Mouse (Mus musculus) stomach, embryonic 14.5 days (tissue): ENCODE measurements around the gene Sbf1. TPM values are rescaled to one million over a fixed set of nuclear protein-coding genes. Genes with fewer than 3 reads are reported as not detected.

ENCODE experiments used
- ATAC-seq: fragments of 200-750 bp; cut with Nextera tagmentation; 2 replicates; pipeline ENCODE4 v1.8.0; 2017; ENCODE audit warnings: low read depth, moderate TSS enrichment; ENCODE audit not compliant: insufficient number of reproducible peaks, insufficient read depth, low FRiP score
- H3K27ac ChIP-seq: fragments of 300-500 bp; sonication (generic); 2 replicates; pipeline ENCODE4 v1.5.1; 2014; ENCODE audit warnings: mild to moderate bottlenecking, low read length, moderate library complexity, mixed read lengths
- H3K27me3 ChIP-seq: fragments of 300-500 bp; sonication (generic); 2 replicates; pipeline ENCODE4 v1.6.1; 2014; ENCODE audit warnings: low read length, control low read depth, mixed read lengths; ENCODE audit not compliant: control insufficient read depth, insufficient read depth
- H3K36me3 ChIP-seq: fragments of 300-500 bp; sonication (generic); 2 replicates; pipeline ENCODE4 v1.6.1; 2014; ENCODE audit warnings: mild to moderate bottlenecking, control low read depth, low read length, moderate library complexity, mixed read lengths; ENCODE audit not compliant: control insufficient read depth, insufficient read depth
- H3K4me1 ChIP-seq: fragments of 300-500 bp; sonication (generic); 2 replicates; pipeline ENCODE4 v1.6.1; 2014; ENCODE audit warnings: low read length, control low read depth, mixed read lengths; ENCODE audit not compliant: control insufficient read depth, insufficient read depth
- H3K4me2 ChIP-seq: fragments of 300-500 bp; sonication (generic); replicated peaks from 2 replicates; pipeline ENCODE4 v1.6.1; 2014; ENCODE audit warnings: low read depth, low read length, control low read depth
- H3K4me3 ChIP-seq: fragments of 300-500 bp; sonication (generic); 2 replicates; pipeline ENCODE4 v1.5.1; 2014; ENCODE audit warnings: low read depth, low read length, control low read depth
- H3K9ac ChIP-seq: fragments of 300-500 bp; sonication (generic); replicated peaks from 2 replicates; pipeline ENCODE4 v1.6.1; 2014; ENCODE audit warnings: low read depth, mild to moderate bottlenecking, control low read depth, low read length, moderate library complexity, mixed read lengths
- H3K9me3 ChIP-seq: fragments of 300-500 bp; sonication (generic); 2 replicates; pipeline ENCODE4 v1.6.1; 2016; ENCODE audit warnings: low read depth, low read length, control low read depth; ENCODE audit not compliant: control insufficient read depth
- WGBS: fragments of 180-500 bp; shearing (Covaris S2); extraction: QIAGEN DNeasy Blood & Tissue Kit; methylation state at CpG from one replicate; pipeline ENCODE4 v1.1.7; 2014; 5-methylcytosine and 5-hydroxymethylcytosine counted together
- polyA plus RNA-seq: library from polyadenylated mRNA; unstranded; fragments of >200 nt; fragmentation: Nextera tagmentation; extraction: Ambion mirVana; gene quantifications from 2 replicates; pipeline ENCODE4 v1.2.1, GENCODE M21; 2014

Sbf1 gene
- 60.4 and 63.0 TPM in 2 replicates for polyA plus RNA-seq

DNA sequence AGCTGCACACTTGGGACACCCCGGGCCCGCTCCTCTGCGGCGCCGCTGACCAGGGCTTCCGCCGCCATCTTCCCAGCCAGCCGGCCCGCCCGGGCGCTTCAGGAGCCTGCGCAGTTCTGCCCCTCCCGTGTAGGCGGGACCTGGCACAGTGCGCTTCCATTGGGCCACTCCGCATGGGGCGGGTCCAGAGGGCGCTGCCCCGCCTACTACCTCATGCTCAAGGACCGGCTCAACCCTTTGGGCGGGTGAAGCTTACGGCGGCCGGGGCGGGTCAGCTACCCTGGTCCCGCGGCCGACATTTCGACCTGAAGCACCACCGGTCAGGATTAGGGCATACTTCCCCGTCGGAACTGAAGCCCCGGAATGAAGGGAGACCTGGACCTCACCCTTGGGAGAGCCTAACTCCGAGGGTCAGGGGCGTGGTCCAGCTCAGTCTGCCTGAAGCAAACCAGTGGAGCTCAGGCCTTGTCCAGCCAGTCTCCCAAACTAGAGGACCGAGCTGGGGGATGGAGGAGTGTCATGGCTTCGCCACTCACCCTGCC lies at the start of gene Sbf1:
Gene Sbf1, minus strand, starts transcription at position 122 of the 542 bp plus-strand sequence.
- Histone ChIP-seq H3K4me3 (peak within 1 kb of the TSS; percentile 98), H3K4me2 (peak within 1 kb of the TSS; percentile 75), H3K9me3 (no peaks in the 10 kb centered on the region), H3K9ac (peak within 1 kb of the TSS; percentile 87), H3K4me1 (peaks cover 21% of the 10 kb centered on the region), H3K36me3 (no peaks in the 10 kb centered on the region), H3K27me3 (no peaks in the 10 kb centered on the region), H3K27ac (no peak within 1 kb of the TSS)
- ATAC-seq = peak; percentile 100
- WGBS = under 1% methylated on average over 37 of the region's 37 CpGs

DNA sequence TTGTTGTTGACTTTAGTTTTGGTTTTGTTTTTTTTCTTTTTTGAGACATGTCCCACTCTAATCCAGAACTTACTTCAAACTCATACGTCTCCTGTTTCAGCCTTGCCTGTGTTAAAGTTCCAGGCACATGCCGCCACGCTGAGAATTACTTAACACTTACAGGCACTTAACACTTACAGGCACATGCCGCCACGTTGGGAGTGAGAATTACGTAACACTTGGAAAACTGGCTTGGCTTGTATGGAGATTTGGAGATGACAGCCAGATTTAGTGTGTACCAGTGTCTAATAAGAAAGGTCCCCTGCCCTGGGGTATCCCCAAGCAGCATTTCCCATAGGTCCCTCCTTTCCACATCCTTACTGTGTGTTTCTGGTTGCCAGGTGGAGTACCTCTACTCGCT lies 47.9 kb upstream of the Sbf1 start:
- no peak for ATAC-seq
- Histone ChIP-seq H3K4me1 (0 out of 2 replicates have a peak, but pooled peaks cover 4% of the 10 kb centered on the region), H3K9ac (no peak overlapping the region), H3K36me3 (peaks cover 78% of the 10 kb centered on the region), H3K9me3 (no peaks in the 10 kb centered on the region), H3K4me3 (no peak overlapping the region), H3K27ac (no peak overlapping the region), H3K4me2 (no peak overlapping the region), H3K27me3 (no peaks in the 10 kb centered on the region)
- WGBS = 90% methylated on average over 7 of the region's 7 CpGs

DNA sequence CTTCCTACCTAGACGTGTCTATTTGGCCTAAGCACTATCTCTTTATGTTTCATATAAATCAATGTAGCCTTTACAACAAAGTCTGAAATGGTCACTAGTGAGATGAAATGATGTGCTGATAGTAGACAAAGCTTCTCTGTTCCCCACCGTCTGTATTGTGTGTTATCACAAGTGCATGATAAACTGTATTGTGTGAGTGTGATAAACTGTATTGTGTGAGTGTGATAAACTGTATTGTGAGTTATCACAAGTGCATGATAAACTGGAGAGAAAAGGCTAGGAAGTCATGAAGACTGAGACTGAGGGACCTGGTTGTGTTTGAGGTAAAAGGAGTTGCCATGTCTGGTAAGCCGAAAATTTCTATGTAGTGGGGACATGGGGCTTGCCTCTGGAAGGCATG lies 43.7 kb upstream of the Sbf1 start:
- Histone ChIP-seq H3K9me3 (no peaks in the 10 kb centered on the region), H3K27ac (no peak overlapping the region), H3K9ac (no peak overlapping the region), H3K36me3 (peaks cover 35% of the 10 kb centered on the region), H3K4me2 (no peak overlapping the region), H3K4me3 (no peak overlapping the region), H3K4me1 (peaks cover 20% of the 10 kb centered on the region), H3K27me3 (no peaks in the 10 kb centered on the region)
- WGBS = 70% methylated on average over 3 of the region's 3 CpGs
- ATAC-seq = no peak

DNA sequence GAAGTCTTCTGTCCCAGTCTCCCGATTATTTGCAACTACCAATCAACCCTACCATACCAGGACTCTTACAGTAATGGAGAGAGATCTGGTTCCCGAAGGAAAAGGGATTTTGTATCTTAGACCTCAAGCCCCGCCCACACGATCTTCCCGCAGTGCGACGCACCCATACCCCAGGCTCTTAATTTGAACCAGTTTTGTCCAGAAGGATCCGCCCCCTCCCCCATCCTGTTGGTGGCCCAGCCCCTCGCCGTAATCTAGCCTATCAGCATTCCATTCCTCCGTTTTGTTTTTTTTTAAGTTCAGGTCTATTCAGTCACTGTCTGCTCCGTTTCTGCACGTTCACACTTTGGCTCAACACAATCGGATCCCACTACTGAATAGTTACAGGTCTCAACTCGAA lies 41.3 kb upstream of the Sbf1 start:
- Histone ChIP-seq H3K27me3 (no peaks in the 10 kb centered on the region), H3K4me2 (peak overlapping the region; percentile 49), H3K4me1 (peaks cover 20% of the 10 kb centered on the region), H3K36me3 (peaks cover 36% of the 10 kb centered on the region), H3K9ac (peak overlapping the region; percentile 87), H3K27ac (peak overlapping the region; percentile 90), H3K4me3 (peak overlapping the region; percentile 91), H3K9me3 (no peaks in the 10 kb centered on the region)
- WGBS = under 1% methylated on average over 15 of the region's 15 CpGs
- ATAC-seq = peak; percentile 42; the same call in 1 of the 2 replicates

DNA sequence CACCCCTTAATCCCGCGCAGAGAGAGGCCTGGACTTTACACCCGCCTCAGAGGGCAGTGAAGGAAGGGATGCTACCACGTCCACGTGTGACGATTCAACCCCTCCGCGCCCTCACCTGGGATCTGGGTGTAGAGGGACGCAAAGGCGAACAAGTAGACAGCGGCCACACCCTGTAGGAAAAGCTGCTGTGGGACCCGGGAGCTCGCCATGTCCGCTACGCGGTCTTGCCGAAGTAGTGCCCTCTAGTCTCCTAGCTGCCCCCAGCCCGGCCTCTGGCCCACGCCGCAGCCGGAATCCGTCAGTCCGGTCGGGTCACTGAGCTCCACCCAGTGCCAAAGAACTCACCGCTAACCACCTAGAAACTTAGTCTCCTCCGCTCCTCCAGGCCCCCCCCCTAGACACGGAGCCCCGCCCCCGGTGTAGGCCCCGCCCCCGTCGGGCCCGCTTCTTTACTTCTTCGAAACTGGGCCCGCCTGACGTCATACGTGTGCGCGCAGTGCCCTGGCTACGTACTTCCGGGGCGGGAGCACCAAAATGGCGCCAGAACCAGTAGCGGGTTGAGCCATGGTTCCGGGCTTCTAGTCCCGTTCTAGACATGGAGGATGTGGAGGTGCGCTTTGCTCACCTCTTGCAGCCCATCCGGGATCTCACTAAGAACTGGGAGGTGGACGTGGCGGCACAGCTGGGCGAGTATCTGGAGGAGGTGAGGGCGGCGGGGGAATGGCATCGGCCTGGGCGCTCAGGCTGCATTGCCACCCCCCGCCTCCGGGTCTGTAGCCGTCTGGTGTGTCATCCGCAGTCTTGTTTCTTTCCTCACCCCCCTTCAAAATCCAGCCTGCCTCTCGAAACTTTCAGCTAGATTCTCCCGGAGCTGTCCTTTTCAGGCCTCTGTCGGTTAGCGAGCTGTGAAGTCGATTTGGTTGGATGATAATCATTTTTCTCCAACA lies 40.4 kb upstream of the Sbf1 start, which contains the start of the genes Lmf2 and Ncaph2:
Gene Lmf2, minus strand, starts transcription at position 419 of the 947 bp plus-strand sequence.
Gene Ncaph2, plus strand, starts transcription at position 479 of the 947 bp plus-strand sequence.
- Histone ChIP-seq H3K4me2 (peak within 1 kb of the TSS; percentile 87), H3K9me3 (no peaks in the 10 kb centered on the region), H3K9ac (peak within 1 kb of the TSS; percentile 87), H3K36me3 (peaks cover 36% of the 10 kb centered on the region), H3K27ac (peak within 1 kb of the TSS; percentile 90), H3K4me3 (peak within 1 kb of the TSS; percentile 91), H3K4me1 (peaks cover 20% of the 10 kb centered on the region), H3K27me3 (no peaks in the 10 kb centered on the region)
- under 1% methylated on average over 64 of the region's 64 CpGs for WGBS
- ATAC-seq = peak; percentile 90

DNA sequence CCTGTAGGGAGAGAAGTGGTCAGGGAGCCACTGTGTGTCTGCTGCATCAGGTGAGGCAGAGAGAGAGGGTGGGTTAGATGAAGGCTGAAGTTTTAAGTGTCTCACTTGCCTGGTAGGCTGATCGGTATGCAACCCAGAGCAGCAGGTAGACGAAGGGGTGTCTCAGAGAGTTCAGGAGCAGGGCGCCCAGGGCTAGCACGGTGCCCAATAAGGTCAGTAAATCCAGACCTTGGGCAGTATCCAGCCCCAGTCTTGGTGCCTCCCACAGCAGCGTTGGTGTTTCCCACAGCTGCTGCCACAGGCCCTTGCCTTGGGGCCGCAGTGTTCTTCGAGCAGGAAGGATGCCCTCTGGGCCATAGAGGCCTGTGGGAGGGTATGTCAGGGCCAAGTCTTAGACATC lies 39.3 kb upstream of the Sbf1 start:
- no peaks in the 10 kb centered on the region for H3K9me3 ChIP-seq
- H3K4me2 ChIP-seq = peak overlapping the region; percentile 87
- ATAC-seq = no peak
- H3K27ac ChIP-seq = no peak overlapping the region
- 84% methylated on average over 7 of the region's 7 CpGs for WGBS
- H3K4me1 ChIP-seq = peaks cover 20% of the 10 kb centered on the region
- peak overlapping the region; percentile 91 for H3K4me3 ChIP-seq
- H3K9ac ChIP-seq = peak overlapping the region; percentile 87
- H3K36me3 ChIP-seq = peaks cover 38% of the 10 kb centered on the region
- no peaks in the 10 kb centered on the region for H3K27me3 ChIP-seq

DNA sequence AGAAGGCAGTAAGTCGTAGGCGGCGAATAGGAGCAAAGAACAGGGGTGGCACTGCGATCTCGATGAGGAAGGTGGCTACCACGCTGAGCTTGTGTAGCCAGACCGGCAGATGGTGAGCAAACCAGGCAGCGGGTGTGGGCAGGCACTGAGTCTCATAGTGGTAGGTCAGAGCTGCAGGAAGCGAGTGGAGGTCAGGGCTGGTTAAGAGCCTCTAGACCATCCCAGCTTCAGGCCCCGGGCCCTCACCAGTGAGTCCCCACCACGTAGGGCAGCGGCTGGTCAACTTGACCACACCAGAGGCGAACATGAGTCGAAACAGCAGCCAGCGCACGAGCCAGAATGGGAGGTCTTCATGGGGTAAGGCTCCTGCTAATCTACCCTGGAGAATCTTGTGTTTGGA lies 38.7 kb upstream of the Sbf1 start:
- 95% methylated on average over 16 of the region's 16 CpGs for WGBS
- H3K36me3 ChIP-seq = peaks cover 38% of the 10 kb centered on the region
- no peak for ATAC-seq
- H3K4me1 ChIP-seq = peaks cover 20% of the 10 kb centered on the region
- H3K4me3 ChIP-seq = no peak overlapping the region
- no peaks in the 10 kb centered on the region for H3K9me3 ChIP-seq
- H3K9ac ChIP-seq = no peak overlapping the region
- H3K27ac ChIP-seq = no peak overlapping the region
- H3K4me2 ChIP-seq = no peak overlapping the region
- H3K27me3 ChIP-seq = no peaks in the 10 kb centered on the region

DNA sequence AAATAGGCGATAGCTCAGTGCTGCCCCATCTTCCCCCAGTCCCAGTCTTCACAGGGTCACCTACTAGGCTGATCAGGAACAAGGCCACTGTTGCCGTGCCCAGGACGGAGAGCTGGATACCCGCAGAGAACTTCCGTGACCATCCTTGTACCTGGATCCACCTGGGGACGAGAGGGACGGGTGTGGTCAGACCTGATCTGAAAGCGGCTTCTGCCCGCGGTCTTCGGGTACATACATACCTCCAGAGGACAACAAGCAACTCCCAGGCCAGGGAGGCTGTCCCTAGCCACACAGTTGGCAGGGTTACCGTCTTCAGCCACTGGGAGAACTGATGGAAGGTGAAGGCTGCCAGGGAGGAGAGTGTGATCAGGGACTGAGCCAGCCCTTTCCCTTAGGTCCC lies 37.7 kb upstream of the Sbf1 start:
- H3K9ac ChIP-seq = no peak overlapping the region
- ATAC-seq = no peak
- no peak overlapping the region for H3K4me3 ChIP-seq
- no peak overlapping the region for H3K27ac ChIP-seq
- H3K36me3 ChIP-seq = peaks cover 38% of the 10 kb centered on the region
- 95% methylated on average over 12 of the region's 12 CpGs for WGBS
- H3K27me3 ChIP-seq = no peaks in the 10 kb centered on the region
- H3K9me3 ChIP-seq = no peaks in the 10 kb centered on the region
- H3K4me2 ChIP-seq = no peak overlapping the region
- H3K4me1 ChIP-seq = peaks cover 16% of the 10 kb centered on the region
